Mouse (Mus musculus): ENCODE results near the gene Socs4.

The Socs4 gene

DNA sequence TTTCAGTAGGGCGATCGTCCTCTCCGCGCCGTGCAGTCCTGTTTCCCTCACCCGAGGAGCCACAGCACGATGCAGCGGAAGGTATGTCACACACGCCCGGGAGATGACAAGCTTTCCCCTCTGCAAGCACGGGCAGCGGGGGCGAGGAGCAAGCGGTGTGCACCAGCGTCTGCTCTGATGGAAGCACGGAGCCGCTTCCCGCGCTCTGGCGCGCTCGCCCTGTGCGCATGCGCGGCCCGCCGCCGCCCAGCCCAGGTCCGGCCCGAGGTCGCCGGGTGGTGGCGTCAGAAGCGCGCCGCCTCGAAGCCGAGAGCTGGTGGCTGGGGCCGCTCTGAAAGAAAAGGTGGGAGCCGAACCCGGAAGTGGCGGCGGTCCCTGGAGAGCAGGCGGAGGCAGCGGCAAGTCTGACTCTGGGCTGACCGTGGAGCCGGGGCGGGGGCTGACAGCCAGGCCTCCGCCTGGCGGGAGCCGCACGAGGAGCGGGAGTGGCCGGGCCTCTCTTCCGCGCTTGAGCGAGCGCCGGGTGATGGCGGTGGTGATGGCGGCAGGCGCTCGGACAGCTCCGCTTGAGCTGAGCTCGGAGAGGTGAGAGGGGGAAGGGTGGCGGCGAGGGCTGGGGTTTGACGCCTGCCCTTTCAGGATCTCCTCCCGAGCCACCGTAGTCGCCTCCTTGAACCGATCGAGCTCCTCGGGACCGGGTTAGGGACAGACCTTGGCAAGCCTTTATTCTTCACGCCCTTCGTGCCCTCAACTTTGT, at the start of gene Socs4, which contains the start of gene Wdhd1:
Gene Socs4 (plus strand): TSS at position 295 of the 757 bp plus-strand sequence.
Gene Wdhd1 (minus strand): TSS at position 221 of the 757 bp plus-strand sequence.
- peak; percentile 87 to 93 for DNase-seq (ENCODE audit: low spot score in 2 of 2)

GRCm38 (mm10) chr14:47229796-47230376, 46.8 kb upstream of the Socs4 start:
- DNase-seq (ENCODE audit: low spot score in 2 of 2): no peak

- DNase-seq (ENCODE audit: low spot score in 2 of 2): no peak
These were observed 43.1 kb upstream of the Socs4 start for GRCm38 (mm10) chr14:47233602-47234001.

- no peak for DNase-seq (ENCODE audit: low spot score in 2 of 2)
These were observed 42.7 kb upstream of the Socs4 start for GRCm38 (mm10) chr14:47234032-47234431.

GRCm38 (mm10) chr14:47234526-47235250, 42.0 kb upstream of the Socs4 start:
- DNase-seq (ENCODE audit: low spot score in 2 of 2): no peak

- DNase-seq (ENCODE audit: low spot score in 2 of 2): no peak
These were observed 40.2 kb upstream of the Socs4 start for GRCm38 (mm10) chr14:47236491-47236890.

DNA sequence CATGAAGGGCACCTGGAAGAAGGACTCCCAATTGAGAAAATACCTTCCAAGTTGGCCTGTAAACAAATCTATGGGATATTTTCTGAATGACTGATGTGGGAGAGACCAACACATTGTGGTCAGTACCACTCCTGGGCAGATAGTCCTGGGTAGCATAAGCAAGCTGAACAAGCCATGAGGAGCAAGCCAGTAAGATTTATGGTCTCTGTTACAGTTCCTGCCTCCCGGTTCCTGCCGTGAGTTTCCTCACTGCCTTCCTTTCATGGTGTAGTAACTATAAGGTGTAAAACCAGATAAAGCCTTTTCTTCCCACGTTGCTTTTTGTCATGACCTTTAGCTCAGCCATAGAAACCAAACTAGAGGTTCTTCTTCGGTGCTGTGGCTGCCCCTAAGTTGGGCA, 39.4 kb upstream of the Socs4 start:
- DNase-seq (ENCODE audit: low spot score in 2 of 2): no peak

DNA sequence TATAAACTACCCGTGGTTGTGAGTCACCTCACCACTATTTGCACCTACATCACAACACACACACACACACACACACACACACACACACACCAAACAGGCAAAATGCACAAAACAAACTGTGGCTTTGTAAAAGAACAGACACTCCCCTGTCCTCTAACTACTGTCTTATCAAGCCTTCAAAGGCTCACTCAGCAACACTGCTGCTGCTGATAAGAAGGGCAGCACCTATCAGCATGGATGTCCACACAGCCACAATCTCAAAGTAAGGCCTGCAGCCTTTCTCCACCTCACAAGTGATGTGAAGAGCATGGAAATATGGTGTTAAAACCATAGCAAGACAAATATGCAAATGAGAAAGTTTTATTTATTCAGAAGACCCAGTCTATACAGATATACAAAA, 36.1 kb upstream of the Socs4 start:
- DNase-seq (ENCODE audit: low spot score in 2 of 2): no peak

DNA sequence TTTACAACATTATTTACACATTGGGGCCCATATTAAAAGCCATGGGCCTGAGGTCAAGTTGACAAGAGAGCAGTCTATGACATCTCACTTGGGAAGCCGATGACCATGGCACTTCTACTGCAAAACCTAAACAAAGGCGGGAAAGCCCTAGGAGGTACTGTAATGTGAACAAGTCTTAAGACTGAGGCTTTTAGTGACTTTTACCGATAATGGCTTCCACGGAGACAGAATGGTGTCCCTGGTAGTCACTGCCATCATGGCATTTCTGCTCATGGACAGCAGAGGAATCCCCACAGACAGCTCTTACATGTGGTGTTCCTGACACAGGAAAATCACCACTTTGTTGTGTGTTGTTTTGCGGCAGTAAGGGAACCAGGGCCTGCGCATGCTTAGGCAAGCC, 35.7 kb upstream of the Socs4 start:
- no peak for DNase-seq (ENCODE audit: low spot score in 2 of 2)

GRCm38 (mm10) chr14:47242753-47243152, 34.0 kb upstream of the Socs4 start:
- DNase-seq (ENCODE audit: low spot score in 2 of 2): no peak

DNA sequence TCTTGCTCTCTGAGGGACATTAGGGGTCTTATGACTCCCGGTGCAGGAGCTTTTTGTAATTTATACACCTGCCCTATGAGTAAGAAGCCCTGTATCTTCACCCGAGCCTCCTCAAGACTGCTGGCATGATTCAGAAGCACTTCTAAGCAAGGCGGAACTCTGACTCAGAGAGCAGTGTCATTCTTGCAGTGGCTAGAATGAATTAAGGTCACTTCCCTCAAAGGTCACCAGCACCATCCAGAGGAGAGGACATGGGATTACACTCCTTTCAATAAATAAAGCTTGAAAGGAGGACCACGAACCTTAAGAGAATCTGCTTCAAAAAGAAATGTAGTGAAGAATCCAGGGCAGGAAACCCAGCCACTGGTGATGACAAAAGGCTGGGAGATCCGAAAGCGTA, 26.9 kb upstream of the Socs4 start:
- no peak for DNase-seq (ENCODE audit: low spot score in 2 of 2)

GRCm38 (mm10) chr14:47264866-47265265, 11.9 kb upstream of the Socs4 start:
- no peak for DNase-seq (ENCODE audit: low spot score in 2 of 2)

DNA sequence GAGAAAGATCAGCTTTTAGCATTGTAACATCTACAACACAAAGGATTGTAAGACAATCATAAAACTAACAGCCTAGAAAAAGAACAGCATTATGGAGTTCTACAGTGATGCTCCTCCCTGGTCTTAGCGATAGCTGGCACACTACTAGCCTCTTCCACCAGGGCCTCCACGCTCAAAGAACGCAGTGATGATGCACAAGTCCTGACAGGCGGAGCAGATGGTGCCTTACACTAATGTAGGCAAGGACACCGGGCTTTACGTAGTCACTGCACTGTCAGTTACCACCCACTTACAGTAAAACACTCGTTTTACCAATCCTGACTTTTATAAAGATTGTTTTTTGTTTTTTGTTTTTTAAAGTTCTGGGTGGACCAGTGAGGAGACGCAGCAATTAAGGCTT, 10.9 kb upstream of the Socs4 start:
- DNase-seq (ENCODE audit: low spot score in 2 of 2): no peak

DNA sequence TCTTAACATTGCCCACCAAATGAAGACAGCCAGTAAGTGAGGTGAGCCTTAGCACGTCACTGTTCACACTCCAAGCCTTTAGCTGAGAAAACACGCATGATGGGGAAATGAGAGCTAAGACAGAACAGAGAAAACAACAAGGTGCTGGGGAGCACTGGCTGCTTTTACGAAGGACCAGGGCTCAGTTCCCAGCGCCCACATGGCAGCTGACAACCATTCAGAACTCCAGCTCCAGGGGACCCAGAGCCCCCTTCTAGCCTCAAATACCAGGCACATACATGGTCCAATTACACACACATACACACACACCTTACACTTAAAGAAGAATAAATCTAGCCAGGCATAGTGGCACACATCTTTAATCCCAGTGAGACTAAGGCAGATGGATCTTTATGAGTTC, 7.7 kb upstream of the Socs4 start:
- DNase-seq (ENCODE audit: low spot score in 2 of 2): no peak

DNA sequence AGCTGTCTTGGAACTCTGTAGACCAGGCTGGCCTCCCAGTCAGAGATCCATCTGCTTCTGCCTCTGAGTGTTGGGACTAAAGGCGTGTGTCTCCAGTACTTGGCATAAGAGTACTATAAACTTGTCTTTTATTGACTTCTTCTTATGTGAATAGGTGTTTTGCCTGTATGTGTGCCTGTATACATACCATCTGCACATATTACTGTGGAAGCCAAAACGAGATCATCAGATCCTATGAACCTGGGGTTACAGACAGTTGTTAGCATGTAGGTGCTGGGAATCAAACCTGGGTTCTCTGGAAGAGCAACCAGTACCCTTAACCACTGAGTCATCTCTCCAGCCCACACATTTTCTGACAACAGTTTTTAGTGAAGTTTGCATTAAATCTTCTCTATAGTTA, 7.0 kb upstream of the Socs4 start:
- no peak for DNase-seq (ENCODE audit: low spot score in 2 of 2)

DNA sequence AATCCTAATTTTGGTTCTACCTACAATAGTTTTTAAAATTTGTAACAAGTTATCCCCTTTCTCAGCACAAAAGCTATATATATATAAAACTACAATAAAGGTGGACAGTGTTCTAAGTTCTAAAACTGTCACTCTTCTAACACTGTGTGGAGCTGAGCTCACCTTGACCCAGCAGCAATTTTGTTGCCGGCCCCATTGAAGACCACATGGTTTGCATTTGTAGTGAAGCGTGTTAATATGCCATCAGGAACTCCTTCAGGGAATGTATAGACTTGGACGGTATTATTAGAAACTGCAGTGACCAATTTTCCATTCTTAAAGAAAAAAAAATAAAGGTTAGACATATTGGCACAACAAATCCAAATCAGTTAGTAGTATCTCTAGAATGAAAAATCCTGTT, 3.0 kb upstream of the Socs4 start:
- no peak for DNase-seq (ENCODE audit: low spot score in 2 of 2)

GRCm38 (mm10) chr14:47275417-47275816, 1.3 kb upstream of the Socs4 start:
- no peak for DNase-seq (ENCODE audit: low spot score in 2 of 2)

DNA sequence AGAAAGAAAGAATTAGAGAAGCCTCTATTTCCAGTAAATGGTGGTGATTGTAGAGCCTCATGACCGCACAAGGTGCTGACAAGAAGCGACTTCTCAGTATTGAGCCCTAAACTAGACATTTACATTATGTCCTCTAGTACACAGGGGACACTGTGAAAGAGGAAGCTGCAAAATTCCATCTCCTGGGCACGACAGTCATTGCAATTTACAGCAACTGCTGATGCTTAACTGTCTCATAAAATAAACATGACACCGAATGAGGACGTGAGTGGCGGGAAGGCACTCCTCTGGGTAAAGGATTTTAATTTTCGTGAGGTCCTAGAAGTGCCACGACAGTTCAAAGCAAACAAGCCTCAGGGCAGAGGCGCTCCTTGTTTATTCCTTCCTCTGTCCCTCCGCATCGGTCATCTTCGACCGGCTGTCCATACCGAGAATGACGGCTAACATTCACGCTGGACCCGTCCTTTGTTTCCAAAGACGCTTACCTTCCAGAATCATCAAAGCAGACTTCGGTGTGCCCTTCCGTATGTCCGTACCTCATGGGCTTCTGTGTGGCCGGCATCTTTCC, 611 bp upstream of the Socs4 start:
- DNase-seq (ENCODE audit: low spot score in 2 of 2): no peak

GRCm38 (mm10) chr14:47279058-47279457, 2.3 kb downstream of the Socs4 start:
- DNase-seq (ENCODE audit: low spot score in 2 of 2): no peak

- no peak for DNase-seq (ENCODE audit: low spot score in 2 of 2)
These were observed 4.8 kb downstream of the Socs4 start for GRCm38 (mm10) chr14:47281535-47281934.

- no peak for DNase-seq (ENCODE audit: low spot score in 2 of 2)
These were observed 6.8 kb downstream of the Socs4 start for GRCm38 (mm10) chr14:47283568-47283967.

GRCm38 (mm10) chr14:47285271-47285670, 8.5 kb downstream of the Socs4 start:
- DNase-seq (ENCODE audit: low spot score in 2 of 2): no peak

DNA sequence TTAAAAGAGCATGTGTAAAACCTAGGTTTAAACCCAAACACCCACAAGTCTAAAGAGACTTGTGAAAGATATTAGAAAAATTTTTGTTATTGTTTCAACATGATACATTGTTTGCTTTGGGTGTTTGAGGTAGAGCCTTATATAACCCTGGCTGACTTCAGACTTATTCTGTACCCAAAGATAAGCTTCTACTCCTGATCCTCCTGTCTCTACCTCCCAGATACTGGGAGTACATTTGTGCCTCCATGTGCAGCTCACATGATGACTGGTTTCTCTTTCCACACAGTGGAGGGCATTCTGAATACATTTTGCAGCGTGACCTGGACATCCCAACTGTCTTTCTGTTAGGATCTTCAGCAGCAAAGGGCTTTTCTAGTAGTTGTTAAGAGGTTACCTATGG, 9.5 kb downstream of the Socs4 start:
- DNase-seq (ENCODE audit: low spot score in 2 of 2): no peak
